Mouse (Mus musculus): ENCODE data around the gene Syt1.

Syt1 gene

GRCm38 (mm10) chr10:108525506-108525905 is 485.3 kb downstream of the Syt1 start:
- DNase-seq (ENCODE audit: extremely low read depth, low read depth): no peak

GRCm38 (mm10) chr10:108524306-108525029 is 486.3 kb downstream of the Syt1 start:
- DNase-seq (ENCODE audit: extremely low read depth, low read depth): no peak

- DNase-seq (ENCODE audit: extremely low read depth, low read depth): no peak
Measured at GRCm38 (mm10) chr10:108519156-108519555, 491.6 kb downstream of the Syt1 start.

GRCm38 (mm10) chr10:108517076-108517475 is 493.7 kb downstream of the Syt1 start:
- no peak for DNase-seq (ENCODE audit: extremely low read depth, low read depth)

GRCm38 (mm10) chr10:108514671-108515070 is 496.1 kb downstream of the Syt1 start:
- DNase-seq (ENCODE audit: extremely low read depth, low read depth): no peak

- DNase-seq (ENCODE audit: extremely low read depth, low read depth): no peak
Measured at GRCm38 (mm10) chr10:108509579-108509978, 501.2 kb downstream of the Syt1 start.

- DNase-seq (ENCODE audit: extremely low read depth, low read depth): no peak
Measured at GRCm38 (mm10) chr10:108506917-108507316, 503.9 kb downstream of the Syt1 start.

- DNase-seq (ENCODE audit: extremely low read depth, low read depth): no peak
Measured at GRCm38 (mm10) chr10:108504925-108505324, 505.9 kb downstream of the Syt1 start.

- DNase-seq (ENCODE audit: extremely low read depth, low read depth): no peak
Measured at GRCm38 (mm10) chr10:108504128-108504870, 506.5 kb downstream of the Syt1 start.

GRCm38 (mm10) chr10:108490231-108490630 is 520.6 kb downstream of the Syt1 start:
- no peak for DNase-seq (ENCODE audit: extremely low read depth, low read depth)

GRCm38 (mm10) chr10:108483991-108484390 is 526.8 kb downstream of the Syt1 start:
- DNase-seq (ENCODE audit: extremely low read depth, low read depth): no peak

GRCm38 (mm10) chr10:108480146-108480850 is 530.5 kb downstream of the Syt1 start:
- no peak for DNase-seq (ENCODE audit: extremely low read depth, low read depth)

GRCm38 (mm10) chr10:108470319-108470955 is 540.3 kb downstream of the Syt1 start:
- DNase-seq (ENCODE audit: extremely low read depth, low read depth): no peak

GRCm38 (mm10) chr10:108466539-108466938 is 544.2 kb downstream of the Syt1 start:
- DNase-seq (ENCODE audit: extremely low read depth, low read depth): no peak

GRCm38 (mm10) chr10:108461862-108462261 is 548.9 kb downstream of the Syt1 start:
- no peak for DNase-seq (ENCODE audit: extremely low read depth, low read depth)

GRCm38 (mm10) chr10:108457054-108457453 is 553.7 kb downstream of the Syt1 start:
- no peak for DNase-seq (ENCODE audit: extremely low read depth, low read depth)

GRCm38 (mm10) chr10:108455883-108456282 is 554.9 kb downstream of the Syt1 start:
- DNase-seq (ENCODE audit: extremely low read depth, low read depth): no peak

GRCm38 (mm10) chr10:108455204-108455603 is 555.6 kb downstream of the Syt1 start:
- DNase-seq (ENCODE audit: extremely low read depth, low read depth): no peak

GRCm38 (mm10) chr10:108454691-108455117 is 556.1 kb downstream of the Syt1 start:
- DNase-seq (ENCODE audit: extremely low read depth, low read depth): no peak

GRCm38 (mm10) chr10:108453561-108453960 is 557.2 kb downstream of the Syt1 start:
- DNase-seq (ENCODE audit: extremely low read depth, low read depth): no peak

GRCm38 (mm10) chr10:108452421-108452820 is 558.4 kb downstream of the Syt1 start:
- no peak for DNase-seq (ENCODE audit: extremely low read depth, low read depth)

- peak; percentile 52 for DNase-seq (ENCODE audit: extremely low read depth, low read depth)
Measured at GRCm38 (mm10) chr10:108451516-108451915, 559.3 kb downstream of the Syt1 start.
